Mouse (Mus musculus): ENCODE measurements around the gene Bag3. TPM values are rescaled to one million over a fixed set of nuclear protein-coding genes. Genes with fewer than 3 reads are reported as not detected.

Bag3 gene
- total and polyA plus RNA-seq, 3 experiments = 148 to 296 (median 259) TPM

DNA sequence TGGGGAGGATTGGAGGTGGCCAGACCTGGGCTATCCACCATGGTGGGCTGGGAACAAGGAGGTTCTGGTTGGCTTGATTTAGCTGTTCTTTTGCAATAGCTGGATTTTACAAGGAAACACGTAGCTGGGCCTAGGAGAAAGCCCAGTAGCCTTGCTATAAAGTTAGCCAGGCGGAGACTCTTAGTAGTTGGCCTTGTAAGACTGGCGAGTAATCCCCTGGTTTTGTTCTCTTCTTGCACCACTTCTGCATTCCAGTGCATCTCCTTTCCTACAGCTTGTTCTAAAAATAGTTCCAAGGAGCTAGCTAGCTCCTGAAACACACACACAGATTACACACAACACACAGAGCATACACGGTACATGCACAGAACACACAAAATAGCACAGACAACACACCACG lies 15.4 kb downstream of the Bag3 start:
- Histone ChIP-seq H3K9ac (ENCODE audit: low read depth, low read length) (peak overlapping the region; percentile 47), H3K79me2 (replicated peaks; ENCODE audit: control insufficient read depth, insufficient read depth, low read length) (peaks cover 2% of the 10 kb centered on the region), H3K27me3 (ENCODE audit: control insufficient read depth, insufficient read depth, low read length) (no peaks in the 10 kb centered on the region), H3K4me1 (ENCODE audit: control insufficient read depth, insufficient read depth, low read length) (peaks cover 62% of the 10 kb centered on the region), H3K27ac (peak overlapping the region; percentile 93), H3K36me3 (ENCODE audit: control insufficient read depth, insufficient read depth, low read length) (peaks cover 66% of the 10 kb centered on the region), H3K4me3 (no peak overlapping the region)
- 44% methylated on average over 5 of the region's 5 CpGs for WGBS
- DNase-seq = no peak
- TF ChIP-seq EP300 (IDR thresholded peaks at IDR 0.05; ENCODE audit: insufficient read depth, low read depth, low read length) = no peak
- TF ChIP-seq POLR2A (IDR thresholded peaks at IDR 0.05; ENCODE audit: insufficient read depth, low read depth, low read length) = no peak
- no peak for TF ChIP-seq CTCF (IDR thresholded peaks at IDR 0.05)
- intact Hi-C loops (cut with DNase I) = no loop called here

DNA sequence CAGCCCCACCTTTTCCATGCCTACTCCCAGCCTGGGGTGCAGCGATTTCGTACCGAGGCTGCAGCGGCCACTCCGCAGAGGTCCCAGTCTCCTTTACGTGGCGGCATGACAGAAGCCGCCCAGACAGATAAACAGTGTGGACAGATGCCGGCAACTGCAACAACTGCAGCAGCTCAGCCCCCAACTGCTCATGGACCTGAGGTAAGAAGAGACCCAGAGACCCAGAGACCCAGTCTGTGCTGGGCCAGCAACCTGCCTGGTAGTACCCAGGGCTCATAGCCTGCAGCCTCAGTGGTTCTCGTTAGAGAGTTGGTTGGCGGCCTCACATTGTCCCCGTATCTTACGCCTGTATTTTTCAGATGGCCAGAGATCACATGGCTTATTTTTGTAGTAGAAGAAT lies 16.7 kb downstream of the Bag3 start:
- peak in 1 of 2 experiments; percentile 49 for DNase-seq
- H3K4me1 ChIP-seq (ENCODE audit: control insufficient read depth, insufficient read depth, low read length) = peaks cover 57% of the 10 kb centered on the region
- intact Hi-C loops (cut with DNase I) = no loop called here
- WGBS = 77% methylated on average over 13 of the region's 13 CpGs
- peaks cover 57% of the 10 kb centered on the region for H3K36me3 ChIP-seq (ENCODE audit: control insufficient read depth, insufficient read depth, low read length)
- peak overlapping the region; percentile 40 for H3K9ac ChIP-seq (ENCODE audit: low read depth, low read length)
- TF ChIP-seq CTCF (IDR thresholded peaks at IDR 0.05) (no peak), POLR2A (IDR thresholded peaks at IDR 0.05; ENCODE audit: insufficient read depth, low read depth, low read length) (no peak), EP300 (IDR thresholded peaks at IDR 0.05; ENCODE audit: insufficient read depth, low read depth, low read length) (no peak)
- no peaks in the 10 kb centered on the region for H3K27me3 ChIP-seq (ENCODE audit: control insufficient read depth, insufficient read depth, low read length)
- no peak overlapping the region for H3K4me3 ChIP-seq
- H3K79me2 ChIP-seq (replicated peaks; ENCODE audit: control insufficient read depth, insufficient read depth, low read length) = peaks cover 2% of the 10 kb centered on the region
- H3K27ac ChIP-seq = peak overlapping the region; percentile 93

DNA sequence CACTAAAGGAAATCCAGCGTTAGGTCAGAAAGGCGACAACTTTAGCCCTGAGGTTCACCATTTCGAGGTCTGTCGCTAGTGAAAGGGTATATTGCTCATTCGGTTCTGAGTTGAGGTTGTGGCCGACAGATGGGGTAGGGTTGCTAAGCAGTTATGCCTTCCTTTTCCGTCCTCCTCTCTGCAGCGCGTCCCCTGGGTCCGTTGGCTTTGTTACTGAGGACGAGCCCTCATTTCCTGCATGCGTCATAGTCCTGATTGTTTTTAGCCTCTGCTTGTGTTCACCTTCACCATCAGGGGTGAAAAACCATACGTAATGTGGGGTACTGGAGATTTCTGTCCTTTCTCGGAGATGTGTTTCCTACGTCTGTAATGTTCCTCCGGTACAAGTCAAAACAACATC lies 17.3 kb downstream of the Bag3 start:
- TF ChIP-seq POLR2A (IDR thresholded peaks at IDR 0.05; ENCODE audit: insufficient read depth, low read depth, low read length) = no peak; the same call in 1 of the 2 replicates
- TF ChIP-seq CTCF (IDR thresholded peaks at IDR 0.05) = no peak
- TF ChIP-seq EP300 (IDR thresholded peaks at IDR 0.05; ENCODE audit: insufficient read depth, low read depth, low read length) = 0 out of 2 replicates have a peak, but pooled peaks have one; percentile 34
- WGBS = 35% methylated on average over 16 of the region's 16 CpGs
- Histone ChIP-seq H3K4me1 (ENCODE audit: control insufficient read depth, insufficient read depth, low read length) (peaks cover 53% of the 10 kb centered on the region), H3K27me3 (ENCODE audit: control insufficient read depth, insufficient read depth, low read length) (no peaks in the 10 kb centered on the region), H3K27ac (peak overlapping the region; percentile 93), H3K79me2 (replicated peaks; ENCODE audit: control insufficient read depth, insufficient read depth, low read length) (peaks cover 2% of the 10 kb centered on the region), H3K4me3 (peak overlapping the region; percentile 26; the same call in 1 of the 2 replicates), H3K36me3 (ENCODE audit: control insufficient read depth, insufficient read depth, low read length) (peaks cover 51% of the 10 kb centered on the region), H3K9ac (ENCODE audit: low read depth, low read length) (peak overlapping the region; percentile 12)
- intact Hi-C loops (cut with DNase I) = loop anchor here (1.0 kb wide), 1 partner anchor 17 kb away; the partner anchor contains the start of gene Bag3
- peak in 1 of 2 experiments; percentile 46 for DNase-seq

DNA sequence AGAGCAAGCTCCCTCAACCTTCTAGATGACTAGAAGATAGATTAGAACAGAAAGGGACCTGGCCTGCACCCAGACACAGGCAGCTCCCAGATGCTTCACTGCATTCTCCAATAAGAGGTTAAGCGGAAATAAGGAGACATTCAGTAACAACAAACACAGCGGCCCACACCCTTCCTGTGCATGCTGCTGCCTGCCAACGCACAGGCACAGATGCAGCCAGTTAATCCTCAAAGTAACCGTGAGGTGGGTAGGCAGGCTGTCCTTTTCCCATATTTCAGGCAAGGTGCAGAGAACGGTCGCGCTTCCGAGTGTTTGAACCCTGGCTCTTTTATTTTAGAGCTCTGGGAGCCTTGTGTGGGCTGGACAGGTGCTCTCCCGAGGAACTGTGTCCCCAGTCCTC lies 17.8 kb downstream of the Bag3 start:
- Histone ChIP-seq H3K4me1 (ENCODE audit: control insufficient read depth, insufficient read depth, low read length) (peaks cover 50% of the 10 kb centered on the region), H3K79me2 (replicated peaks; ENCODE audit: control insufficient read depth, insufficient read depth, low read length) (peaks cover 2% of the 10 kb centered on the region), H3K4me3 (peak overlapping the region; percentile 26), H3K27ac (peak overlapping the region; percentile 93), H3K9ac (ENCODE audit: low read depth, low read length) (peak overlapping the region; percentile 55), H3K36me3 (ENCODE audit: control insufficient read depth, insufficient read depth, low read length) (peaks cover 49% of the 10 kb centered on the region), H3K27me3 (ENCODE audit: control insufficient read depth, insufficient read depth, low read length) (no peaks in the 10 kb centered on the region)
- intact Hi-C loops (cut with DNase I) = loop anchor here (1.0 kb wide), 1 partner anchor 18 kb away; the partner anchor contains the start of gene Bag3
- WGBS = 30% methylated on average over 9 of the region's 9 CpGs
- TF ChIP-seq EP300 (IDR thresholded peaks at IDR 0.05; ENCODE audit: insufficient read depth, low read depth, low read length) = peak; percentile 95
- TF ChIP-seq CTCF (IDR thresholded peaks at IDR 0.05) = no peak
- TF ChIP-seq POLR2A (IDR thresholded peaks at IDR 0.05; ENCODE audit: insufficient read depth, low read depth, low read length) = peak; percentile 66
- DNase-seq = peak; percentile 61 to 62

DNA sequence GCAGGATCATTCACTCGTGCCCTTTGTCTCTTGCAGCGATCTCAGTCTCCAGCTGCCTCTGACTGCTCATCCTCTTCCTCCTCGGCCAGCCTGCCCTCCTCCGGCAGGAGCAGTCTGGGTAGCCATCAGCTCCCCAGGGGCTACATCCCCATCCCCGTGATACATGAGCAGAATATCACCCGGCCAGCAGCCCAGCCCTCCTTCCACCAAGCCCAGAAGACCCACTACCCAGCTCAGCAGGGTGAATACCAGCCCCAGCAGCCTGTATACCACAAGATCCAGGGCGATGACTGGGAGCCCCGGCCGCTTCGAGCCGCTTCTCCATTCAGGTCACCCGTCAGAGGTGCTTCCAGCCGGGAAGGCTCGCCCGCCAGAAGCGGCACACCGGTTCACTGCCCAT lies 18.4 kb downstream of the Bag3 start:
- no peaks in the 10 kb centered on the region for H3K27me3 ChIP-seq (ENCODE audit: control insufficient read depth, insufficient read depth, low read length)
- peaks cover 46% of the 10 kb centered on the region for H3K4me1 ChIP-seq (ENCODE audit: control insufficient read depth, insufficient read depth, low read length)
- peak overlapping the region; percentile 55 for H3K9ac ChIP-seq (ENCODE audit: low read depth, low read length)
- no peak for TF ChIP-seq CTCF (IDR thresholded peaks at IDR 0.05)
- 0 out of 2 replicates have a peak, but pooled peaks have one; percentile 21 for TF ChIP-seq EP300 (IDR thresholded peaks at IDR 0.05; ENCODE audit: insufficient read depth, low read depth, low read length)
- no peak; the same call in 1 of the 2 replicates for TF ChIP-seq POLR2A (IDR thresholded peaks at IDR 0.05; ENCODE audit: insufficient read depth, low read depth, low read length)
- 60% methylated on average over 17 of the region's 17 CpGs for WGBS
- intact Hi-C loops (cut with DNase I) = loop anchor here (1.0 kb wide), 1 partner anchor 18 kb away; the partner anchor contains the start of gene Bag3
- H3K79me2 ChIP-seq (replicated peaks; ENCODE audit: control insufficient read depth, insufficient read depth, low read length) = peaks cover 2% of the 10 kb centered on the region
- peak in 1 of 2 experiments; percentile 38 for DNase-seq
- H3K27ac ChIP-seq = peak overlapping the region; percentile 93
- H3K4me3 ChIP-seq = no peak overlapping the region
- H3K36me3 ChIP-seq (ENCODE audit: control insufficient read depth, insufficient read depth, low read length) = peaks cover 53% of the 10 kb centered on the region

DNA sequence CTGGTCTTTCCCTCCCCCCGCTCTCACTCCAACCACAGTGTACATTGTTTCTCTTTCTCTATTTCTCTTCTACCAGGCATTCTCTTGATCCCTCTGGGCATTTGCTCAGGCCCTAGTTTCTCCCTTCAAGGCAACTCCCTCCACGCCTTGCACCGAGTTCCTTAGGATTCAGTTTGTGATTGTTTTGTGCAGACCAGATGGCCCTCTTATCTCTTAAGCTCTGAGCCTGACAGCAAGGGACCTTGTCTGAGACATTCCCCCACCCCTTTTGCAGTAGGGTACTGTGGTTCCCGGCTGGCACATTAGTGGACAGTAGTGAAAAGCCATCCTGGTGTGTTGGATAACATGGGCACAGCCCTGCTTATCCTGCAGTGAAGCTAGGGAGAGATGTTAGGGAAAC lies 19.1 kb downstream of the Bag3 start:
- peaks cover 42% of the 10 kb centered on the region for H3K4me1 ChIP-seq (ENCODE audit: control insufficient read depth, insufficient read depth, low read length)
- H3K79me2 ChIP-seq (replicated peaks; ENCODE audit: control insufficient read depth, insufficient read depth, low read length) = peaks cover 2% of the 10 kb centered on the region
- WGBS = 42% methylated on average over 4 of the region's 4 CpGs
- no peaks in the 10 kb centered on the region for H3K27me3 ChIP-seq (ENCODE audit: control insufficient read depth, insufficient read depth, low read length)
- H3K4me3 ChIP-seq = no peak overlapping the region
- H3K36me3 ChIP-seq (ENCODE audit: control insufficient read depth, insufficient read depth, low read length) = peaks cover 50% of the 10 kb centered on the region
- peak in 1 of 2 experiments; percentile 34 for DNase-seq
- TF ChIP-seq EP300 (IDR thresholded peaks at IDR 0.05; ENCODE audit: insufficient read depth, low read depth, low read length) = no peak
- no peak for TF ChIP-seq POLR2A (IDR thresholded peaks at IDR 0.05; ENCODE audit: insufficient read depth, low read depth, low read length)
- TF ChIP-seq CTCF (IDR thresholded peaks at IDR 0.05) = no peak
- 0 out of 2 replicates have a peak overlapping the region, but pooled peaks have one; percentile 7 for H3K9ac ChIP-seq (ENCODE audit: low read depth, low read length)
- peak overlapping the region; percentile 93 for H3K27ac ChIP-seq
- intact Hi-C loops (cut with DNase I) = no loop called here
